Mouse (Mus musculus): ENCODE results near the gene Casp12. TPM values are rescaled to one million over a fixed set of nuclear protein-coding genes. Genes with fewer than 3 reads are reported as not detected.
"Not testable (repeated sequence)": the region's sequence is repeated elsewhere in the genome, so short reads cannot be mapped to it uniquely, and the experiment has no call there.

Casp12 gene
- under 1 TPM; 0.68 to 0.98 TPM for total RNA-seq (2021)

GRCm38 (mm10) chr9:5345291-5345898 is at the start of gene Casp12:
TSS of gene Casp12 (plus strand) at chr9:5345430.
- DNase-seq (ENCODE audit: extremely low spot score in 1 of 2, low spot score in 1 of 2), result no peak

- no peak for DNase-seq (ENCODE audit: extremely low spot score in 1 of 2, low spot score in 1 of 2)
These were observed 48.6 kb upstream of the Casp12 start for GRCm38 (mm10) chr9:5296354-5297237.

GRCm38 (mm10) chr9:5298329-5299131 is 46.7 kb upstream of the Casp12 start, which contains the start of gene Casp1:
TSS of gene Casp1 (plus strand) at chr9:5298517.
- DNase-seq (ENCODE audit: extremely low spot score in 1 of 2, low spot score in 1 of 2), result no peak

- DNase-seq (ENCODE audit: extremely low spot score in 1 of 2, low spot score in 1 of 2), result no peak
These were observed 46.2 kb upstream of the Casp12 start for GRCm38 (mm10) chr9:5299132-5299381.

- no peak for DNase-seq (ENCODE audit: extremely low spot score in 1 of 2, low spot score in 1 of 2)
These were observed 36.7 kb upstream of the Casp12 start, which contains the start of gene Casp4 for GRCm38 (mm10) chr9:5308561-5308960. TSS of gene Casp4 (plus strand) at chr9:5308828.

GRCm38 (mm10) chr9:5310112-5310511 is 35.1 kb upstream of the Casp12 start:
- DNase-seq (ENCODE audit: extremely low spot score in 1 of 2, low spot score in 1 of 2), result no peak

GRCm38 (mm10) chr9:5311435-5311834 is 33.8 kb upstream of the Casp12 start:
- no peak for DNase-seq (ENCODE audit: extremely low spot score in 1 of 2, low spot score in 1 of 2)

GRCm38 (mm10) chr9:5328204-5328603 is 17.0 kb upstream of the Casp12 start:
- no peak for DNase-seq (ENCODE audit: extremely low spot score in 1 of 2, low spot score in 1 of 2)

- DNase-seq (ENCODE audit: extremely low spot score in 1 of 2, low spot score in 1 of 2), result no peak
These were observed 12.8 kb upstream of the Casp12 start for GRCm38 (mm10) chr9:5332441-5332840.

GRCm38 (mm10) chr9:5333422-5333821 is 11.8 kb upstream of the Casp12 start:
- no peak for DNase-seq (ENCODE audit: extremely low spot score in 1 of 2, low spot score in 1 of 2)

- DNase-seq (ENCODE audit: extremely low spot score in 1 of 2, low spot score in 1 of 2), result no peak
These were observed 2.1 kb upstream of the Casp12 start for GRCm38 (mm10) chr9:5343092-5343491.

- no peak for DNase-seq (ENCODE audit: extremely low spot score in 1 of 2, low spot score in 1 of 2)
These were observed 1.1 kb upstream of the Casp12 start for GRCm38 (mm10) chr9:5344090-5344489.

- no peak for DNase-seq (ENCODE audit: extremely low spot score in 1 of 2, low spot score in 1 of 2)
These were observed 2.2 kb downstream of the Casp12 start for GRCm38 (mm10) chr9:5347381-5347780.

GRCm38 (mm10) chr9:5353673-5354072 is 8.4 kb downstream of the Casp12 start:
- no peak for DNase-seq (ENCODE audit: extremely low spot score in 1 of 2, low spot score in 1 of 2)

GRCm38 (mm10) chr9:5356801-5357200 is 11.6 kb downstream of the Casp12 start:
- no peak for DNase-seq (ENCODE audit: extremely low spot score in 1 of 2, low spot score in 1 of 2)

GRCm38 (mm10) chr9:5393561-5393960 is 48.3 kb downstream of the Casp12 start:
- DNase-seq (ENCODE audit: extremely low spot score in 1 of 2, low spot score in 1 of 2), result no peak

- DNase-seq (ENCODE audit: extremely low spot score in 1 of 2, low spot score in 1 of 2), result not testable (repeated sequence)
These were observed 50.6 kb downstream of the Casp12 start for GRCm38 (mm10) chr9:5395861-5396260.

GRCm38 (mm10) chr9:5410988-5411568 is 65.8 kb downstream of the Casp12 start:
- no peak for DNase-seq (ENCODE audit: extremely low spot score in 1 of 2, low spot score in 1 of 2)

- no peak for DNase-seq (ENCODE audit: extremely low spot score in 1 of 2, low spot score in 1 of 2)
These were observed 67.3 kb downstream of the Casp12 start for GRCm38 (mm10) chr9:5412446-5413111.

- DNase-seq (ENCODE audit: extremely low spot score in 1 of 2, low spot score in 1 of 2), result no peak
These were observed 72.6 kb downstream of the Casp12 start for GRCm38 (mm10) chr9:5417871-5418270.

Data from layer of hippocampus, postnatal 25 days (tissue).